Mouse (Mus musculus) neural tube, embryonic 13.5 days (tissue): Measurements from ENCODE around the gene Gm13199. TPM values are rescaled to one million over a fixed set of nuclear protein-coding genes. Genes with fewer than 3 reads are reported as not detected.

Source experiments
- polyA plus RNA-seq: library from polyadenylated mRNA; unstranded; fragments of >200 nt; fragmentation: Nextera tagmentation; extraction: Ambion mirVana; gene quantifications from 2 replicates; pipeline ENCODE4 v1.2.1, GENCODE M21; 2015

Gm13199 gene
- polyA plus RNA-seq, 1 experiment from 2014 or later, result 0.85 TPM

Other genes with a start within 250 kb of the Gm13199 start
- 4.0 and 4.6 TPM in 2 replicates for gene Camk1d, start 148.4 kb downstream of the Gm13199 start, polyA plus RNA-seq
- gene Nudt5, start 17.9 kb downstream of the Gm13199 start, polyA plus RNA-seq, result 37.6 and 42.1 TPM in 2 replicates
- 284 and 308 TPM in 2 replicates for gene Cdc123, start 17.8 kb downstream of the Gm13199 start, polyA plus RNA-seq
- gene Sec61a2, start 32.5 kb upstream of the Gm13199 start, polyA plus RNA-seq, result 106 and 111 TPM in 2 replicates
- gene Dhtkd1, start 79.9 kb upstream of the Gm13199 start, polyA plus RNA-seq, result 6.3 and 6.4 TPM in 2 replicates
- gene Upf2, start 88.5 kb upstream of the Gm13199 start, polyA plus RNA-seq, result 8.0 and 8.8 TPM in 2 replicates